Mouse (Mus musculus) liver, embryonic 14.5 days (tissue): ENCODE results near the gene Hoxa13.

Experiments used
- CTCF ChIP-seq: IDR thresholded peaks from 2 replicates; pipeline ENCODE4 v1.5.1; 2016; ENCODE audit warnings: antibody characterized with exemption, low read depth, control low read depth
- EP300 ChIP-seq: IDR thresholded peaks from 2 replicates; pipeline ENCODE4 v1.6.1; 2016; ENCODE audit warnings: antibody characterized with exemption, low read depth

GRCm38 (mm10) chr6:52247766-52248637 is 12.7 kb downstream of the Hoxa13 start:
- TF ChIP-seq CTCF (no peak), EP300 (no peak)
